ENCODE assay signal across 10 mouse cellular contexts in genomic region chr2:173451993-173452481, GRCm38 (mm10).
A peak's percentile ranks its signal among the peaks of the same experiment; 100 is the strongest.
DNase-seq lines count a peak whose midpoint lies in the region; ATAC-seq and TF ChIP-seq lines count a peak whose summit lies in the region.
"Had no signal": no experiment of that assay in that cellular context is flagged by ENCODE, and none has a peak within 500 bp of the region (broad histone marks: within the 10 kb centered on the region; RNA-seq: fewer than 3 reads in every experiment).

No protein-coding gene starts in this region.

- in situ Hi-C loops in Patski (cut with MboI; ENCODE audit: low pct_unique_long_range_greater_than_20kb): loop anchor here (10.0 kb wide), 1 partner anchor 227 kb away; no protein-coding TSS in a partner anchor

- H3K4me3 ChIP-seq in lung, embryonic 14.5 days (ENCODE audit: low read depth, low read length): no peak overlapping the region
- H3K4me3 ChIP-seq in lung, adult 2 months (replicated peaks; ENCODE audit: extremely low read depth, low read depth, low read length): no peak overlapping the region
- H3K4me3 ChIP-seq in stomach, postnatal 0 days (ENCODE audit: low read depth, low read length): no peak overlapping the region
- no peak overlapping the region for H3K4me3 ChIP-seq in hindbrain, embryonic 12.5 days
- H3K4me3 ChIP-seq: heart, adult 2 months; neural tube, embryonic 15.5 days had no signal

- TF ChIP-seq POLR2A in lung, adult 2 months (IDR thresholded peaks at IDR 0.05; ENCODE audit: borderline replicate concordance, extremely low read depth, low read depth, low read length): no peak

- H3K27me3 ChIP-seq in lung, embryonic 14.5 days (ENCODE audit: insufficient read depth, low read length): no peaks in the 10 kb centered on the region
- H3K27me3 ChIP-seq in Patski: no peaks in the 10 kb centered on the region
- H3K27me3 ChIP-seq in stomach, postnatal 0 days (ENCODE audit: control insufficient read depth, insufficient read depth, low read length): no peaks in the 10 kb centered on the region
- H3K27me3 ChIP-seq in hindbrain, embryonic 12.5 days: no peaks in the 10 kb centered on the region; the same call in 1 of the 2 replicates
- H3K27me3 ChIP-seq: neural tube, embryonic 15.5 days had no signal

- 48% methylated on average over 15 of the region's 15 CpGs for WGBS in lung, embryonic 14.5 days
- WGBS in lung, adult 2 months: 41% methylated on average over 15 of the region's 15 CpGs
- 14% methylated on average over 15 of the region's 15 CpGs for WGBS in large intestine, adult 2 months
- 35% methylated on average over 15 of the region's 15 CpGs for WGBS in stomach, postnatal 0 days
- 88% methylated on average over 15 of the region's 15 CpGs for WGBS in hindbrain, embryonic 12.5 days

- H3K4me2 ChIP-seq in lung, embryonic 14.5 days: no peak overlapping the region
- no peak overlapping the region for H3K4me2 ChIP-seq in stomach, postnatal 0 days (replicated peaks; ENCODE audit: low read depth)
- H3K4me2 ChIP-seq in hindbrain, embryonic 12.5 days (replicated peaks): no peak overlapping the region
- H3K4me2 ChIP-seq: neural tube, embryonic 15.5 days had no signal

- H3K9ac ChIP-seq in lung, embryonic 14.5 days: no peak overlapping the region
- no peak overlapping the region for H3K9ac ChIP-seq in stomach, postnatal 0 days (ENCODE audit: low read length)
- no peak overlapping the region for H3K9ac ChIP-seq in hindbrain, embryonic 12.5 days
- H3K9ac ChIP-seq: liver, embryonic 14.5 days; neural tube, embryonic 15.5 days had no signal

- TF ChIP-seq CTCF in lung, embryonic 14.5 days (IDR thresholded peaks at IDR 0.05; ENCODE audit: low read depth): no peak
- TF ChIP-seq CTCF in lung, adult 2 months (IDR thresholded peaks at IDR 0.05; ENCODE audit: insufficient read depth, low read length): no peak
- TF ChIP-seq CTCF in Patski (IDR thresholded peaks at IDR 0.05): no peak
- no peak for TF ChIP-seq CTCF in stomach, postnatal 0 days (IDR thresholded peaks at IDR 0.05; ENCODE audit: low read depth)

- no peaks in the 10 kb centered on the region for H3K36me3 ChIP-seq in lung, embryonic 14.5 days (ENCODE audit: insufficient read depth)
- no peaks in the 10 kb centered on the region for H3K36me3 ChIP-seq in stomach, postnatal 0 days (ENCODE audit: control insufficient read depth, insufficient read depth, low read length)
- H3K36me3 ChIP-seq in hindbrain, embryonic 12.5 days: no peaks in the 10 kb centered on the region
- H3K36me3 ChIP-seq: neural tube, embryonic 15.5 days had no signal

- POLR2A ChIA-PET in Patski (lab: Charles Lee): no interaction called here

- TF ChIP-seq EP300 in stomach, postnatal 0 days (optimal IDR thresholded peaks at IDR 0.05): no peak

- H3K4me1 ChIP-seq in lung, embryonic 14.5 days (ENCODE audit: insufficient read depth): no peaks in the 10 kb centered on the region
- H3K4me1 ChIP-seq in lung, adult 2 months (ENCODE audit: control insufficient read depth, insufficient read depth, low read length): no peaks in the 10 kb centered on the region; the same call in 1 of the 2 replicates
- H3K4me1 ChIP-seq in stomach, postnatal 0 days (replicated peaks; ENCODE audit: control insufficient read depth, insufficient read depth): no peaks in the 10 kb centered on the region
- no peaks in the 10 kb centered on the region for H3K4me1 ChIP-seq in hindbrain, embryonic 12.5 days
- H3K4me1 ChIP-seq: neural tube, embryonic 15.5 days had no signal

- DNase-seq in lung, embryonic 14.5 days: peak; percentile 43
- DNase-seq in lung, adult 2 months: no peak
- DNase-seq in Patski (ENCODE audit: low read depth, low spot score): peak; percentile 97
- peak; percentile 2 for DNase-seq in large intestine, adult 2 months (ENCODE audit: low read depth, low spot score)
- no peak for DNase-seq in stomach, postnatal 0 days (ENCODE audit: low spot score)
- no peak for DNase-seq in adipocyte (ENCODE audit: low spot score)

- no peak overlapping the region for H3K27ac ChIP-seq in lung, embryonic 14.5 days (ENCODE audit: low read depth)
- no peak overlapping the region for H3K27ac ChIP-seq in stomach, postnatal 0 days (replicated peaks)
- no peak overlapping the region for H3K27ac ChIP-seq in hindbrain, embryonic 12.5 days
- H3K27ac ChIP-seq: heart, adult 2 months; liver, embryonic 14.5 days; neural tube, embryonic 15.5 days had no signal

- ATAC-seq in lung, embryonic 14.5 days (ENCODE audit: insufficient read depth): no peak
- peak; percentile 99 for ATAC-seq in Patski
- ATAC-seq in stomach, postnatal 0 days (ENCODE audit: low FRiP score, low TSS enrichment): peak; percentile 80
- ATAC-seq in hindbrain, embryonic 12.5 days (ENCODE audit: low FRiP score): no peak

- no peaks in the 10 kb centered on the region for H3K9me3 ChIP-seq in lung, embryonic 14.5 days (ENCODE audit: low read depth, low read length)
- H3K9me3 ChIP-seq in stomach, postnatal 0 days (ENCODE audit: control insufficient read depth, low read length): no peaks in the 10 kb centered on the region
- 0 out of 2 replicates have a peak, but pooled peaks cover 4% of the 10 kb centered on the region for H3K9me3 ChIP-seq in hindbrain, embryonic 12.5 days (replicated peaks)
- H3K9me3 ChIP-seq: neural tube, embryonic 15.5 days had no signal

- CTCF ChIA-PET in Patski (lab: Charles Lee): interaction anchor here (0.9 to 3.2 kb wide), 7 partner anchors 10 to 232 kb away, joined by 3 to 14 read pairs (median 3); no protein-coding TSS in a partner anchor

Comparison
In these comparisons a context has a peak if more than half of its experiments do, and no peak if none do; other contexts are left out.
1. DNase-seq: peak in lung, embryonic 14.5 days (single experiment), Patski (single experiment) and large intestine, adult 2 months (single experiment); none in lung, adult 2 months (single experiment), stomach, postnatal 0 days (single experiment) and adipocyte (single experiment).
2. ATAC-seq: peak in Patski (single experiment) and stomach, postnatal 0 days (single experiment); none in lung, embryonic 14.5 days (single experiment) and hindbrain, embryonic 12.5 days (single experiment).